Mouse (Mus musculus) olfactory bulb, adult 2 months (tissue): ENCODE measurements around the gene Gm42742.

Experiments used
- CTCF ChIP-seq: fragments of 200-500 bp; IDR thresholded peaks from 2 replicates; pipeline ENCODE4 v1.5.1; 2012; ENCODE audit warnings: low read depth, mild to moderate bottlenecking, low read length, moderate library complexity; ENCODE audit not compliant: insufficient read depth
- POLR2A ChIP-seq: fragments of 200-500 bp; IDR thresholded peaks from 2 replicates; pipeline ENCODE4 v1.6.1; 2012; ENCODE audit warnings: mild to moderate bottlenecking, low read depth, low read length, moderate library complexity; ENCODE audit not compliant: insufficient read depth

DNA sequence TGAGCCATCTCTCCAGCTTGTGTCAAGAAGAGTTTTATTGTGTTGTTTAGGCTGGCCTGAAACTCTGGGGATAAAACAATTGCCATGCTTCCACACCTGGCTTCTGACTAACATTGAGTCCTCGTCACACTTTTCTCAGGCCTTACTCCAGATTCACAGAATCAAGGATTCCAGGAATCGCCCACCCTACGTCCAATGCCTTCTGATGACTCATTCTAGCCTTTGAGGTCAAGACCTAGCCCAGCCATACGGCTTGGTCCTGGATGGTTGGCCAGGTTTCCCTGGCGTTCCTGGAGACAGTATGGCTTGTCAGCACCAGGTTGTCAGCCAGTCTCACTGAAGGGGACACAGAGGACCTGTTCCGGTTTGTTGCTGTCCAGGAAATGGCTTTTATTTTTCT, 8.5 kb downstream of the Gm42742 start:
- no peak for TF ChIP-seq POLR2A
- TF ChIP-seq CTCF: no peak
